Mouse (Mus musculus): ENCODE data around the gene Med12l.
A peak's percentile ranks its signal among the peaks of the same experiment; 100 is the strongest.

Gene Med12l

GRCm38 (mm10) chr3:59260745-59261144, 255.1 kb downstream of the Med12l start:
- DNase-seq, result no peak

GRCm38 (mm10) chr3:59261709-59262472, 256.3 kb downstream of the Med12l start:
- no peak for DNase-seq

- DNase-seq, result no peak
Measured at GRCm38 (mm10) chr3:59262704-59263103, 257.1 kb downstream of the Med12l start, which contains the start of gene P2ry12. Gene P2ry12 (minus strand): TSS chr3:59262871.

- DNase-seq, result no peak
Measured at GRCm38 (mm10) chr3:59263417-59263816, 257.8 kb downstream of the Med12l start.

GRCm38 (mm10) chr3:59263988-59264387, 258.4 kb downstream of the Med12l start:
- no peak for DNase-seq

GRCm38 (mm10) chr3:59270811-59271210, 265.2 kb downstream of the Med12l start:
- DNase-seq, result peak; percentile 30 to 39

- DNase-seq, result no peak
Measured at GRCm38 (mm10) chr3:59277502-59278253, 272.1 kb downstream of the Med12l start.

- DNase-seq, result no peak
Measured at GRCm38 (mm10) chr3:59278254-59278533, 272.6 kb downstream of the Med12l start.

- no peak for DNase-seq
Measured at GRCm38 (mm10) chr3:59278620-59279019, 273.0 kb downstream of the Med12l start.

- no peak for DNase-seq
Measured at GRCm38 (mm10) chr3:59290551-59290950, 284.9 kb downstream of the Med12l start.

- no peak for DNase-seq
Measured at GRCm38 (mm10) chr3:59293437-59294199, 288.0 kb downstream of the Med12l start.

GRCm38 (mm10) chr3:59295699-59296562, 290.3 kb downstream of the Med12l start:
- DNase-seq, result no peak

GRCm38 (mm10) chr3:59296563-59297130, 291.0 kb downstream of the Med12l start:
- DNase-seq, result no peak

- no peak for DNase-seq
Measured at GRCm38 (mm10) chr3:59297653-59298052, 292.0 kb downstream of the Med12l start.

GRCm38 (mm10) chr3:59304944-59305343, 299.3 kb downstream of the Med12l start:
- DNase-seq, result no peak

GRCm38 (mm10) chr3:59305518-59305917, 299.9 kb downstream of the Med12l start:
- no peak for DNase-seq

- no peak for DNase-seq
Measured at GRCm38 (mm10) chr3:59312610-59313009, 307.0 kb downstream of the Med12l start.

- no peak for DNase-seq
Measured at GRCm38 (mm10) chr3:59316077-59316476, 310.5 kb downstream of the Med12l start.

- DNase-seq, result peak; percentile 86 to 90
Measured at GRCm38 (mm10) chr3:59321278-59321876, 315.8 kb downstream of the Med12l start.

GRCm38 (mm10) chr3:59328526-59328925, 322.9 kb downstream of the Med12l start:
- no peak for DNase-seq

GRCm38 (mm10) chr3:59341647-59342427, 336.2 kb downstream of the Med12l start:
- peak in 1 of 2 experiments; percentile 22 for DNase-seq

Measured in cerebellum, postnatal 10 days (tissue).